Mouse (Mus musculus) urinary bladder, adult 18-20 months (tissue): ENCODE measurements around the gene Tmem8b.

Source experiments
- DNase-seq, 2 experiments: peaks; one replicate each; pipeline ENCODE4 v3.0.0; 2022; ENCODE audit warnings: low spot score in 2 of 2, mixed read lengths in 2 of 2

Gene Tmem8b

DNA sequence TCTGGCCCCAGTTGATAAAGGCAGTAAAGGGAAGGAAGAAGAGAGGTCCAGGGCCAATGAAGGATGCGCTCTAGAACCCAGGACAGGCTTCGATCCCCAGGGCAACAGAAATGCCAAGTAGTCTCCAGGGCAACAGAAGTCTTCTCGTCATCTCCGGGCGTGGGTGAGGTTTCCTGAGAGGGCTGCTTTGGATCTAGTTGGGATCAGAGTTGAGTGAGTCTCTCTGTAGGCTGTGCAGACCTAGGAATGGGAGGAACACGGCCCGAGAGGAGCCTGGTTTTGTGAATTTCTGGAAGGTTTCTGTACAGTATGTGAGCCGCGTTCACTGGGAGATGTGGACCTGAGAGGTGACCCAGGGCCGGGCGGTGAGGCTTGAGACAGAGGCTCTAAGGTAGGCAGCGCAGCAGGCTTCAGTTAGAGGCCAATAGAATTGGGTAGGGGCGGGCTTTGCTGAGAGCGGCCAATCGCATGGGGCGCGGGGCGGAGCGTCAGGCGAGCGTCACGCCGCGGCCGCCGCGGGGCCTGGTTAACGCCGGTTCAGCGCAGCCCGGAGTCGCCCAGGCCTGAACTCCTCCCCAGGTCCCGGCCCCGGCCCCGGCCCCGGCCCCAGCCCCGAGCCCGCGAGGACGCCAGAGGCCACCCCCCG lies at the start of gene Tmem8b, which contains the start of gene Fam221b:
TSS of gene Tmem8b (plus strand) at position 190 of the 646 bp plus-strand sequence.
TSS of gene Fam221b (minus strand) at position 364 of the 646 bp plus-strand sequence.
- peak; percentile 83 to 91 for DNase-seq

GRCm38 (mm10) chr4:43620146-43620778 lies 48.5 kb upstream of the Tmem8b start:
- DNase-seq = no peak

GRCm38 (mm10) chr4:43629106-43629817 lies 39.5 kb upstream of the Tmem8b start:
- DNase-seq = no peak

GRCm38 (mm10) chr4:43630030-43630581 lies 38.7 kb upstream of the Tmem8b start:
- DNase-seq = peak; percentile 56 to 69

DNA sequence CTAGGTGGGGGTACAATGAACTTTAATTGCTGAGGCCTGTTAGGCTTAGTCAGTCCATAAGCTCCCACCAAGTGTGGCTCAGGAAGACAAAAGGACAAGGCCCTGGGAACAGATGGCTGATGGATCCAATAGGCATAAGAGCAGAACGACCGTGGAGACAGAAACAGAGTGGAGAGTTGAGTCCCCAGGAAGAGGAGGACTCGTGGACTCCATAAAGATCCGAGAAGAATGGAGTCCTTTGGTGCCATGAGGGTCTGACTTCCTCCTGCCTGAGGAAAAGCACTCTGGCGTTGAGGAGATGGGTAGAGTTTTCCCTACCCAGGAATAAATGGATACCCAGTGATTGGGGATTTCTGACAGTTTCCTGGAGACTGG lies 38.1 kb upstream of the Tmem8b start:
- peak in 1 of 2 experiments; percentile 21 for DNase-seq

GRCm38 (mm10) chr4:43631046-43631955 lies 37.5 kb upstream of the Tmem8b start, which contains the start of gene Npr2:
Gene Npr2 (plus strand): TSS chr4:43631935.
- peak in 1 of 2 experiments; percentile 35 for DNase-seq

DNA sequence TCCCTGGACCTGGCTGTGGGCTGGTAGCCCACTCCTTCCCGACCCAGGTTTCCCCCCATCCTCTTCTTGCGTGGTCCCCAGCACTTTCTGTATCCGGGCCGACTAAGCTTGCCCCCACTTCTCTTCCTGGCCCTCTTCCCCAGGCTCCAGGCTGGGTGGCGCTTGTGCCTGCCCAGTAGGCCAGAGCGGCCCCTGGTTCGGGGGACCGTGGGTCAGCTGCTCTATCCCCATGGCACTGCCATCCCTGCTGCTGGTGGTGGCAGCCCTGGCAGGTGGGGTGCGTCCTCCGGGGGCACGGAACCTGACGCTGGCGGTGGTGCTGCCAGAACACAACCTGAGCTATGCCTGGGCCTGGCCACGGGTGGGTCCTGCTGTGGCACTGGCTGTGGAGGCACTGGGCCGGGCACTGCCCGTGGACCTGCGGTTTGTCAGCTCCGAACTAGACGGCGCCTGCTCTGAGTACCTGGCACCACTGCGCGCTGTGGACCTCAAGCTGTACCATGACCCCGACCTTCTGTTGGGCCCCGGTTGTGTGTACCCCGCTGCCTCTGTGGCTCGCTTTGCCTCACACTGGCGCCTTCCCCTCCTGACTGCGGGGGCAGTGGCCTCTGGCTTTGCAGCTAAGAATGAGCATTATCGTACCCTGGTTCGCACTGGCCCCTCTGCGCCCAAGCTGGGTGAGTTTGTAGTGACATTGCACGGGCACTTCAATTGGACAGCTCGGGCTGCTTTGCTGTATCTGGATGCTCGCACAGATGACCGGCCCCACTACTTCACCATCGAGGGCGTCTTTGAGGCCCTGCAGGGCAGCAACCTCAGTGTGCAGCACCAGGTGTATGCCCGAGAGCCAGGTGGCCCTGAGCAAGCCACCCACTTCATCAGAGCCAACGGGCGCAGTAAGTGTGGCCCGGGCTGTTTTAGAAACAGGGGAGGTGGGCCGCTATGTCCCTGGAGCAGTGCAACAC lies 36.5 kb upstream of the Tmem8b start:
- DNase-seq = no peak

- DNase-seq = no peak
Measured at GRCm38 (mm10) chr4:43633296-43633695, 35.5 kb upstream of the Tmem8b start.

DNA sequence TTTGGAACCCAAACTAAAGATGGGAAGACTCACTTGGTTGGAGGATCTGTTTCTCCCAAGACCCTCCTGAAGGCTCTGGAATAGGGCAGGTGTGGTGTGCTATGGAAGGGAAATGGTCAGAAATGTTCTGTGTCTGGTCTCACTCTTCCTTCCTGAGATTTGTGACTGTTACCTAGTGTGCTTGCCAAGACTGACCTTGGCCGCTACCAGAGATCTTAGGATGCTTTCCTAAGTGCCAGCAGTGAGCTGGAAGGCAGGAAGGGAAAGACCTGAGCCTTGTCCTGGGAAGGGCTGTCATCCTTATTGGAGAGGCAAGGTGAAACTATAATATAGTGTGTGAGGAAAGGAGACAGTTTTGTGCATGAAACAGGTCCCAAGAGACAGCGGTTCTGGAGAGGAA lies 35.0 kb upstream of the Tmem8b start:
- no peak for DNase-seq

DNA sequence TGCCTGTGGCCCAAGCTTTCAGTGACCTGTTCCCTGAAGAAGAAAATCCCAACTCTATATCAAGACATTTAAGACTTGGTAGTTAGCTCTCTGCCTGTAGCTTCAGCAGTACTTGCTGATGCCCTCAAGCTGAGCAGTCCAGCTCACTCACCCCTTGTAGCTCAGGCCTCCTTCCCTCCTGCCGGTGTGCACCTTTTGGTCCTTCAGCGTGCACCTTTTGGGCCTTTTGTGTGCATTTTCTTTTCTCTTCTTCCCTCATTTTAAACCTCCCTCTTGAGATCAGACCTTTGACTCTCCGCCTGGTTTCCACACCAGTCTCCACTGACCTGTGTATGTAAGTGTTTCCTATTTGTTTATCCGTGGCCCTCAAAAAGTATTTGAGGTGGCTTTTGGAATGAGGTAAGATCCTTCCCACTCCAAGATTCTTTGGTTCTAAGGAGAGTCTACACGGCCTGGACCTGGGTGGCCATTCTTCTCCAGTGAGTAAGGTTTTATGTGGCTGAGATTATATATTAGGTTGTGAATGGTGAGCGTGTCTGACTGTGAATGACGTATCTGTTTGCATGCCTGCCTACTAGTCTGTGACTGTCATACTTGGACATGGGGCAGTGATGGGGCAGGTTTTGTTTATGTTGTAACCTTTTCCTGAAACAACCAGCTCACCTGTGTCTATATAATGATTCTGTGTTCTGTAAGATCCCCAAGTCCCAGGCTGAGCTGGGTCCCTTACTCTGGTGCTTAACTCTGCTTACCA lies 34.0 kb upstream of the Tmem8b start:
- no peak for DNase-seq

DNA sequence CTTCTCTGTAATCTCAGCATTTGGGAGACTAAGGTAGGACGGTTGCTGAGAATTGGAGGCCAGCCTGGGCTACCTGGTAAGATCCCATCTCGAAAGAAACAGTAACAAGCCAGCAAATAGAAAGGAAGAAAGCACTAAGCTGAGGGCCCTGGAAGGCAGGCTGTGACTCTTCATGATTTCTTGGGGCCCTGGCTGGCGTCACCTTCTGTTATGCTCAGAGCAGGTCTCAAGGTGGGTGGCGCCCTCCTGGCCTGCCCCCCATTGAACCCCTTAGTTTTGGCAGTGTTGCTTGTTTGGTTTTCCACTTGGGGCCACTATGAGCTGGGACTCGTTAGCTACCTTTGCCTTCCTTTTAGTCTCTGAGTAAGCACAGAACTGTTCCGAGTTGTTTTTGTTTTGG lies 32.0 kb upstream of the Tmem8b start:
- no peak for DNase-seq

- DNase-seq = no peak
Measured at GRCm38 (mm10) chr4:43640076-43640475, 28.7 kb upstream of the Tmem8b start.

DNA sequence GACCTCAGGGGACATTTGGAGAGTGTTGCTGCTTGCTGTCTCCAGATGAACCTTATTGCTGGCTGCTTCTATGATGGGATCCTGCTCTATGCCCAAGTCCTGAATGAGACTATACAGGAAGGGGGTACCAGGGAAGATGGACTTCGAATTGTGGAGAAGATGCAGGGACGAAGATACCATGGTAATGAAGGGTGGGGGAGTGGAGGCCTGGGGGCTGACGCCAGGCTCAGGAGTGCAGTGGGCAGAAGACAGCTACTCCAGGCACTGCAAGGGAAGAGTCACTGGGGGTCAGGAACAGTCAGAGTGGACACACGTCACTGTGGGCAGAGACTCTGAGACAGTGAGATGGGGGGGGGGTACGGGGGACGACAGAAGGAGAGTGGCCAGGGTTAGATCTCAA lies 28.3 kb upstream of the Tmem8b start:
- no peak for DNase-seq

- no peak for DNase-seq
Measured at GRCm38 (mm10) chr4:43649783-43650182, 19.0 kb upstream of the Tmem8b start.

DNA sequence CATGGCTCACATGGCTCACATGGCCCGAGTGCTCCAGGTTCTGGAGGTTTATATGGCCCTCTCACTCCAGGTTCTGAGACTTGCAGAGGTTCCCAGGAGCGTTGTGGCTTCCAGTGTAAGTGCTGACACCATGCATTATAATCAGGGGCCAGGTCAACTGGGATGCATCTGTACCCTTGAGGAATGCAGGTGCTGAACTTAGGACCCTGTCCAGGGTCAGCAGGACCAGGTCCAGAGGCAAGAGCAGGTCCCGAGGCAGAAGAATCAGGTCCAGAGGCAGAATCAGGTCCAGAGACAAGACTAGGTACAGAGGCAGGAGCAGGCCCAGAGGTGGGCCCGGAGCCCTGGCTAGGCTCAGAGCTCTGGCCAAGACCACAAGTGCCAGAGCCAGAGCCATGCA lies 16.0 kb upstream of the Tmem8b start:
- no peak for DNase-seq

DNA sequence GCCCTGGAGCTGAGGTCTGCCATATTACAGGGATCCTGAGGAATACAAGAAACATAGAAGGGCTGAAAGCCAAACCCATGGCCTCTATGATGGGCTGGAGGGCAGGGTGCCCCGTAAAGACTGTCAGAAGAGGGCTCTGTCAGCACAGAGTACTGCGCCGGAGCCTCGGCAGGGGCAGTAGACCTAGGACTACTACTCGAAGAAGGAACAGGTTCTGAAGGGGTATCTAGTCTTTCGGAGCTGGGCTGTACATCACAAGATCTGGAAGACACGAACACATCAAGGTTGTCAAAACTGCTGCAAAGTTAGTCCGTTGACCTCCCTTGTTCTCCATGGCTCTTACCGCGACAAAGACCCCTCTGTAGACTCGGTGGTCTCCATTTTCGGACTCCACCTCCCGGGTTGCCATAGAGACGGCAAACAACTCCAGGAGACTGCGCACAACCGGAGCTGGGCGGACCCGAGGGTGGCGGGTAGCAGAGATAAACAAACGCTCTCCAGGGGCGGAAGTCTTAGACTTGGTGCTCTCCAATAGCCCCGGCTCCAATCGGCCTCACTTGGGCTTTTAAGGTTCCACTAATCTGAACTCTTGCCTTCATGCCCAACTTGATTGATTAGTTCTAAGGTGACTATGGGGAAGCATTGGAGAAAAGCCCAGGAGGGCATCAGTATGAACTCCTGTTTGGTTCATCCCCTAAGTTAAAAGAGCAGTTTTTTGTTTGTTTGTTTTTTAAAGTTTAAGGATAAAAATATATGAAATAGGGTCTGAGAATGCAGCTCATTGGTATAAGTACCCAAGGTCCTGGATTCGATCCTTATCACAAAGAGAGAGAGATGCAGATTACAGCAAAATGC lies 15.4 kb upstream of the Tmem8b start, which contains the start of gene Spag8:
TSS of gene Spag8 (minus strand) at position 434 of the 855 bp plus-strand sequence.
- no peak for DNase-seq

DNA sequence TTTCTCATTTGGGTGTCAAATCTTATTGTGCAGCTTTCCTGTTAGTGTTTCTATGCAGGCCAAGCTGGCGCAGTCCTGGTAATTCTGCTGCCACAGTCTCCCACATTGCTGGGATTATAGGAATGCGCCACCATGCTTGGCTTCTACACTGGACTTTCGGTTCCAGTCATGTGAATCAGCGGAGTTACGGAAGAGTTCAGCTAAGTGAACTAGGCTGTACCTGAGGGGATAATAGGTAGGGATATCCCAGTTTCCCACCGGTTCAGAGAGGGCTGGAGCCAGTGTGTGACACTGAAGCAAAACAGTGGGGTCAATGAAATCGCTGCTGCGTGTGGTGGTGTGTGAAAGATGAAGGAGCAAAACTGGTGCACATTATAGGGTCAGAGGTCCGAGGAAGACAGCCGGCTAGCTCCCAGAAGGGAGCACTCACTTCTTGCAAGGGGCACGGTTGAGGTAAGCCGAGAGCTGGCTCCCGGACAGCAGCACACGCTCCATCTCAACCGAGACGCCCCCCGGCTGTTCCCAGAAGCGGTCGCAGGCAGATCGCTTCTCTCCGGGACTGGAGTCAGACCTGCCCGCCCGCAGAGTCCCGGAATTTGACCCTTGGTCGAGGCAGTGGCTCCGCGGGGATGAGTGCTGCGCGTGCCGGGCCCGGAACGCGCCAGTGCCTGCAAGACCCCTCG lies 13.0 kb upstream of the Tmem8b start:
- no peak for DNase-seq
